7 mouse cellular contexts compared by ENCODE assay signal in genomic region chr6:91160399-91160798, GRCm38 (mm10). TPM values are rescaled to one million over a fixed set of nuclear protein-coding genes. Genes with fewer than 3 reads are reported as not detected.
DNase-seq lines count a peak whose midpoint lies in the region; ATAC-seq and TF ChIP-seq lines count a peak whose summit lies in the region.

No protein-coding gene starts in this region.

- no peak overlapping the region for H3K4me3 ChIP-seq in gastrocnemius, adult 2 months
- no peak overlapping the region for H3K4me3 ChIP-seq in hindbrain, embryonic 16.5 days (ENCODE audit: low read length)
- H3K4me3 ChIP-seq in limb, embryonic 14.5 days (replicated peaks; ENCODE audit: low read length) = no peak overlapping the region

- peaks cover 56% of the 10 kb centered on the region for H3K4me1 ChIP-seq in hindbrain, embryonic 16.5 days (ENCODE audit: control insufficient read depth, insufficient read depth, low read depth, low read length)
- peaks cover 40% of the 10 kb centered on the region for H3K4me1 ChIP-seq in limb, embryonic 14.5 days (ENCODE audit: control insufficient read depth, insufficient read depth, low read length)

- no peak overlapping the region for H3K9ac ChIP-seq in hindbrain, embryonic 16.5 days (ENCODE audit: low read depth, low read length)
- no peak overlapping the region for H3K9ac ChIP-seq in limb, embryonic 14.5 days (ENCODE audit: low read depth, low read length, severe bottlenecking)

- intact Hi-C loops in gastrocnemius, adult 2 months (cut with DNase I) = no loop called here

- peak overlapping the region; percentile 57 for H3K27ac ChIP-seq in gastrocnemius, adult 2 months
- H3K27ac ChIP-seq in hindbrain, embryonic 16.5 days (ENCODE audit: low read depth, low read length) = peak overlapping the region; percentile 65; the same call in 1 of the 2 replicates
- peak overlapping the region; percentile 9; the same call in 1 of the 2 replicates for H3K27ac ChIP-seq in limb, embryonic 14.5 days (replicated peaks; ENCODE audit: low read depth, low read length)

- no peak for TF ChIP-seq CTCF in gastrocnemius, adult 2 months (IDR thresholded peaks at IDR 0.05)

- WGBS in hindbrain, embryonic 16.5 days = 24% methylated on average over 3 of the region's 3 CpGs
- 22% methylated on average over 3 of the region's 3 CpGs for WGBS in limb, embryonic 14.5 days

- H3K27me3 ChIP-seq in hindbrain, embryonic 16.5 days (replicated peaks; ENCODE audit: control insufficient read depth, insufficient read depth, low read length) = no peaks in the 10 kb centered on the region
- H3K27me3 ChIP-seq in limb, embryonic 14.5 days (ENCODE audit: control insufficient read depth, insufficient read depth, low read length) = no peaks in the 10 kb centered on the region

- peak; percentile 82 for DNase-seq in adipocyte (ENCODE audit: low spot score)
- DNase-seq in brain, adult 2 months (ENCODE audit: low read depth, low spot score) = peak; percentile 97
- peak; percentile 92 for DNase-seq in gastrocnemius, adult 2 months
- DNase-seq in limb, embryonic 14.5 days (ENCODE audit: low spot score) = peak; percentile 52
- peak; percentile 61 for DNase-seq in ovary, postnatal 14 days (ENCODE audit: low spot score)
- no peak for DNase-seq in spleen, adult 12 weeks (ENCODE audit: low spot score)

- H3K36me3 ChIP-seq in hindbrain, embryonic 16.5 days (ENCODE audit: control insufficient read depth, insufficient read depth, low read length) = no peaks in the 10 kb centered on the region; the same call in 1 of the 2 replicates
- H3K36me3 ChIP-seq in limb, embryonic 14.5 days (ENCODE audit: control insufficient read depth, insufficient read depth, low read length) = 0 out of 2 replicates have a peak, but pooled peaks cover 3% of the 10 kb centered on the region

- H3K4me2 ChIP-seq in hindbrain, embryonic 16.5 days (ENCODE audit: low read length) = no peak overlapping the region; the same call in 1 of the 2 replicates
- H3K4me2 ChIP-seq in limb, embryonic 14.5 days (replicated peaks; ENCODE audit: low read depth, low read length, severe bottlenecking) = no peak overlapping the region

- no peak for TF ChIP-seq POLR2A in limb, embryonic 14.5 days (IDR thresholded peaks at IDR 0.05; ENCODE audit: borderline replicate concordance, extremely low read depth, insufficient read depth, insufficient read length)

- peak; percentile 16 for ATAC-seq in hindbrain, embryonic 16.5 days
- ATAC-seq in limb, embryonic 14.5 days (ENCODE audit: low FRiP score, low read depth) = no peak

- H3K9me3 ChIP-seq in hindbrain, embryonic 16.5 days (ENCODE audit: control insufficient read depth, low read length) = no peaks in the 10 kb centered on the region
- H3K9me3 ChIP-seq in limb, embryonic 14.5 days (ENCODE audit: control insufficient read depth, low read length) = no peaks in the 10 kb centered on the region

RNA-seq across cellular contexts. Expression of gene Hdac11, which starts 3.9 kb away (rescaled TPM):
- total RNA-seq in gastrocnemius, adult 2 months (2021) = 1 to 10 TPM; 5.1 to 6.5 TPM
- polyA plus RNA-seq in hindbrain, embryonic 16.5 days (2015; fragmentation: Nextera tagmentation; extraction: Ambion mirVana) = 50.1 and 53.5 TPM in 2 replicates
- 43.9 and 46.0 TPM in 2 replicates for polyA plus RNA-seq in limb, embryonic 14.5 days (2012; rRNA removed)
- polyA plus RNA-seq in limb, embryonic 14.5 days (2014; fragmentation: Nextera tagmentation; extraction: Ambion mirVana) = 18.1 and 18.5 TPM in 2 replicates

RNA-seq across cellular contexts. Expression of gene Nup210, which starts 43.8 kb away (rescaled TPM):
- total RNA-seq in gastrocnemius, adult 2 months (2021) = 10 to 100 TPM; 18.8 to 31.7 TPM
- 15.0 and 21.2 TPM in 2 replicates for polyA plus RNA-seq in hindbrain, embryonic 16.5 days (2015; fragmentation: Nextera tagmentation; extraction: Ambion mirVana)
- polyA plus RNA-seq in limb, embryonic 14.5 days (2012; rRNA removed) = 18.9 and 23.7 TPM in 2 replicates
- 12.4 and 12.6 TPM in 2 replicates for polyA plus RNA-seq in limb, embryonic 14.5 days (2014; fragmentation: Nextera tagmentation; extraction: Ambion mirVana)

RNA-seq across cellular contexts. Expression of gene Fbln2, which starts 51.9 kb away (rescaled TPM):
- 10 to 100 TPM; 43.6 to 64.7 TPM for total RNA-seq in gastrocnemius, adult 2 months (2021)
- 29.7 and 34.2 TPM in 2 replicates for polyA plus RNA-seq in hindbrain, embryonic 16.5 days (2015; fragmentation: Nextera tagmentation; extraction: Ambion mirVana)
- polyA plus RNA-seq in limb, embryonic 14.5 days (2012; rRNA removed) = 294 and 404 TPM in 2 replicates
- 219 and 254 TPM in 2 replicates for polyA plus RNA-seq in limb, embryonic 14.5 days (2014; fragmentation: Nextera tagmentation; extraction: Ambion mirVana)

Comparison
In these comparisons a context has a peak if more than half of its experiments do, and no peak if none do; other contexts are left out.
1. H3K27ac ChIP-seq: peak in every context shown above with its lines; median percentile 65 in hindbrain, embryonic 16.5 days; 57 in gastrocnemius, adult 2 months; 9 in limb, embryonic 14.5 days.